Mouse (Mus musculus) ES-E14 (cell line): ENCODE results near the gene Degs1. TPM values are rescaled to one million over a fixed set of nuclear protein-coding genes. Genes with fewer than 3 reads are reported as not detected.
A peak's percentile ranks its signal among the peaks of the same experiment; 100 is the strongest.

Source experiments
- DNase-seq: peaks from one replicate; pipeline ENCODE4 v3.0.0-alpha.2; 2013; ENCODE audit warnings: low read depth, low spot score
- H3K27ac ChIP-seq: 2 replicates; pipeline ENCODE4 v1.5.1; 2012; ENCODE audit warnings: low read depth, mild to moderate bottlenecking, low read length, moderate library complexity, mixed read lengths; ENCODE audit not compliant: poor library complexity, insufficient read depth, severe bottlenecking
- H3K36me3 ChIP-seq: 2 replicates; pipeline ENCODE4 v1.6.1; 2012; ENCODE audit warnings: mild to moderate bottlenecking, low read length, moderate library complexity, mixed read lengths; ENCODE audit not compliant: control insufficient read depth, poor library complexity, insufficient read depth, severe bottlenecking
- H3K4me1 ChIP-seq, 2 experiments: fragments of 150-350 bp in 1 of 2; sonication (generic) in 1 of 2; 2 replicates each; pipeline ENCODE4 v1.6.1; 2012; ENCODE audit warnings: low read length in 2 of 2, mild to moderate bottlenecking in 1 of 2, mixed read lengths in 1 of 2; ENCODE audit not compliant: control insufficient read depth in 2 of 2, insufficient read depth in 2 of 2, poor library complexity in 1 of 2
- H3K4me3 ChIP-seq, 2 experiments: fragments of 150-350 bp in 1 of 2; sonication (generic) in 1 of 2; 2 replicates each; pipeline ENCODE4 v1.5.1; 2012; ENCODE audit warnings: low read length in 2 of 2, low read depth in 1 of 2, mild to moderate bottlenecking in 1 of 2, mixed read lengths in 1 of 2; ENCODE audit not compliant: insufficient read depth in 1 of 2, poor library complexity in 1 of 2, severe bottlenecking in 1 of 2
- H3K9ac ChIP-seq: 2 replicates; pipeline ENCODE4 v1.6.1; 2012; ENCODE audit warnings: low read depth, mild to moderate bottlenecking, low read length, mixed read lengths; ENCODE audit not compliant: poor library complexity, insufficient read depth, severe bottlenecking
- H3K9me3 ChIP-seq: fragments of 150-350 bp; sonication (generic); 2 replicates; pipeline ENCODE4 v1.6.1; 2012; ENCODE audit warnings: low read depth, mild to moderate bottlenecking, low read length; ENCODE audit not compliant: control insufficient read depth, insufficient read depth
- CHD2 ChIP-seq: IDR thresholded peaks from 2 replicates; pipeline ENCODE4 v1.6.1; 2014; ENCODE audit warnings: mild to moderate bottlenecking, low read depth, low read length, inconsistent platforms
- HCFC1 ChIP-seq: IDR thresholded peaks from 2 replicates; pipeline ENCODE4 v1.6.1; 2012; ENCODE audit warnings: low read length, inconsistent platforms, borderline replicate concordance; ENCODE audit not compliant: insufficient read depth
- MAFK ChIP-seq: IDR thresholded peaks from 2 replicates; pipeline ENCODE4 v1.6.1; 2014; ENCODE audit warnings: mild to moderate bottlenecking, low read depth, low read length, inconsistent platforms; ENCODE audit not compliant: insufficient read depth
- ZC3H11A ChIP-seq: IDR thresholded peaks from 2 replicates; pipeline ENCODE4 v1.6.1; 2012; ENCODE audit warnings: low read depth, mild to moderate bottlenecking, inconsistent platforms, low read length, borderline replicate concordance
- ZNF384 ChIP-seq: IDR thresholded peaks from 2 replicates; pipeline ENCODE4 v1.6.1; 2012; ENCODE audit warnings: low read depth, low read length, inconsistent platforms
- in situ Hi-C, 2 experiments: fragments of 600-800 bp; cut with MboI; formaldehyde crosslinking; loops; one replicate each; pipeline ENCODE4 v1.15.1; 2025; ENCODE audit warnings: low sequenced_read_pairs in 2 of 2, inconsistent platforms in 1 of 2; ENCODE audit not compliant: unreplicated experiment in 2 of 2
- total RNA-seq: library from RNA; depleted of rRNA; stranded (reverse); fragments of 300-350 nt; gene quantifications from 2 replicates; pipeline ENCODE4 v1.2.3, GENCODE M21; 2012

Gene Degs1
- total RNA-seq, 1 experiment = 126 TPM

GRCm38 (mm10) chr1:182280046-182280445 is 2.6 kb downstream of the Degs1 start:
- Histone ChIP-seq H3K4me1 (peaks cover 3 to 17% of the 10 kb centered on the region in 2 experiments; a peak in 3 of 4 replicates), H3K9ac (no peak overlapping the region), H3K9me3 (no peaks in the 10 kb centered on the region), H3K36me3 (peaks cover 33% of the 10 kb centered on the region), H3K4me3 (no peak overlapping the region), H3K27ac (no peak overlapping the region)
- in situ Hi-C loops = no loop called here
- no peak for DNase-seq
- TF ChIP-seq ZC3H11A (no peak), ZNF384 (no peak), CHD2 (no peak), MAFK (no peak), HCFC1 (no peak)

DNA sequence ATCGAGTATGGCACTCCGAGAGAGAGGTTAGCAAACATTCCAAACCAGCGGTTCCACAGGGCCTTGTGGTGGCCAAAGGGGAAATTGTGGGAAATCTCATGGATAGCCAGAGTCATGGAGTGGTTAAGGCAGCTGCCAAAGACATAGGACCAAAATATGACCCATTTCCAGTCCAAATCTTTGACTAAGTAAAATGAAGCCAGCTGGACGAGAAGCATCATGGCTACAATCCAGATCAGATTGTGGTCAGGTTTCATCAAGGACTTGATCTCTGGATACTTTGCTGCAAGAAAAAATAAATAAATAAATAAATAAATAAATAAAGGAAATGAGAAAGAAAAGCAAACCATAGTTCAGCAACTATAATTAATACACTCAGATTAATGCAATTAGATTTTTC is 3.2 kb downstream of the Degs1 start:
- Histone ChIP-seq H3K4me1 (peaks cover 3 to 14% of the 10 kb centered on the region in 2 experiments; a peak in 2 of 4 replicates), H3K9me3 (no peaks in the 10 kb centered on the region), H3K36me3 (peaks cover 33% of the 10 kb centered on the region), H3K9ac (no peak overlapping the region), H3K27ac (no peak overlapping the region), H3K4me3 (no peak overlapping the region)
- no peak for DNase-seq
- in situ Hi-C loops = no loop called here
- TF ChIP-seq ZC3H11A = no peak
- no peak for TF ChIP-seq HCFC1
- no peak for TF ChIP-seq MAFK
- no peak for TF ChIP-seq CHD2
- no peak for TF ChIP-seq ZNF384

DNA sequence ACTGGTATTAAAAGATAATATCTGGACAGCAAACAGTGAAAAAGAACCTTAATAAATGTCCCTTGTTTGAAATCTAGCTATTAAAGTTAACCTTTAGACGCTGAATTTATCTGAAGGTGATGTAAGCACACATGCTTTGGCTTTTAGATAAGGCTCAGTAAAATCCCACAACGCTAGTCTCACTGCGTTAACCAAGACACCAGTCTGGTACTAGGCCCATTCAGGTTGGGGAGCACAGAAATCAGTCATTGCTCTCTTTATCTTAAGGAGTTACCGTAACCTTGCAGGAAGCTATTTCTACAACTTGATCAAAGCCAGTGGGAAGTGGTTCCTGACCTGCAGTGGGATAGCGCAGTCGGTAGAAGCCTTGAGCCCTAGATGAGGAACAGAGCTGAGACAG is 7.5 kb downstream of the Degs1 start:
- Histone ChIP-seq H3K9ac (no peak overlapping the region), H3K4me3 (no peak overlapping the region), H3K36me3 (peaks cover 31% of the 10 kb centered on the region), H3K4me1 (peaks cover 0 to 14% of the 10 kb centered on the region in 2 experiments; a peak in 3 of 4 replicates), H3K27ac (no peak overlapping the region), H3K9me3 (no peaks in the 10 kb centered on the region)
- in situ Hi-C loops = no loop called here
- TF ChIP-seq HCFC1 (no peak), ZNF384 (no peak), CHD2 (no peak), ZC3H11A (no peak), MAFK (no peak)
- no peak for DNase-seq

DNA sequence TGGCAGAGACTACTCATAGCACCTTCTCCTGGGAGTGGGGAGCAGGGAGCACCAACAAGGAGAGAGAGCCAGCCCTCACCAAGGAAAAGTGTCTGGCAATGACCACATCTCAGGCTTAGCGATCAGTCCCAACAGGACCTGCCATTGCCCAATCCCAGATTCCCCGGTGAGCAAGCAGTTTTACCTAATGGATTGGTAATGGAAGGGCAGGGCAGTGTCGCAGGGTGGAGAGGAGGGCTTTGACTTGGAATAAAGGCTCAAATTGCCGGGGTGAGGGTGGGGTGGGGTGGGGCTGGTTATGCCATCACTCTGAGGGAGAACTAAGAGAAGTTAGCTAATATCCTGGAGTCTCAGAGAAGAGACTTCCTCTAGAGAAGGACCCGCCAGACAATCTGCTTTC is 11.0 kb downstream of the Degs1 start:
- Histone ChIP-seq H3K9me3 (no peaks in the 10 kb centered on the region), H3K4me3 (peak overlapping the region; percentile 45 to 49; a peak in 3 of 4 replicates), H3K4me1 (peaks cover 0 to 8% of the 10 kb centered on the region in 2 experiments; a peak in 3 of 4 replicates), H3K27ac (peak overlapping the region; percentile 89), H3K9ac (peak overlapping the region; percentile 50; the same call in 1 of the 2 replicates), H3K36me3 (peaks cover 5% of the 10 kb centered on the region)
- in situ Hi-C loops = no loop called here
- peak; percentile 54 for DNase-seq
- TF ChIP-seq MAFK (no peak), HCFC1 (no peak)

DNA sequence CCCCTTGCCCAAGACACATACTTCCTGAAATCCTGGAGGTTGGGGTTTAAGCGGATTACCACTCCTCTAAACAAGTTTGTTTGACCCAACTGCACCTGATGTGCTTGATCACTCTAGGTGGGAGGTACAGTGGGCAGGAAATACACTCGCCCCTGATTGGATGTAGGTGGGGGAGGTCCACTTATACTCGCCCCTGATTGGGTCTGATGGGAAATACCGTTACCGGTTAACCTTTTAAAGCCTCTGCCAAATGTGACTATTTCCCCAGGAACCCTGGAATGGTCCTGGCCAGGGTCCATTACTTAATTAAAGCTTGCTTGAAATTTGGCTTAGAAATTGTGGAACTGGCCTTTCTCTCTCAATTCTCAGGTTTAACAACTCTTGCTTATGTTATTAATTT is 11.5 kb downstream of the Degs1 start:
- Histone ChIP-seq H3K4me1 (peaks cover 0 to 8% of the 10 kb centered on the region in 2 experiments; a peak in 3 of 4 replicates), H3K27ac (peak overlapping the region; percentile 89; the same call in 1 of the 2 replicates), H3K4me3 (peak overlapping the region; percentile 45 to 49; a peak in 3 of 4 replicates), H3K9ac (0 out of 2 replicates have a peak overlapping the region, but pooled peaks have one; percentile 50), H3K9me3 (no peaks in the 10 kb centered on the region), H3K36me3 (peaks cover 2% of the 10 kb centered on the region)
- in situ Hi-C loops = no loop called here
- peak; percentile 68 for DNase-seq
- TF ChIP-seq CHD2 (no peak), ZNF384 (no peak), ZC3H11A (no peak)
